Comparison of ENCODE assay signal across 8 mouse cellular contexts in the genomic region with DNA sequence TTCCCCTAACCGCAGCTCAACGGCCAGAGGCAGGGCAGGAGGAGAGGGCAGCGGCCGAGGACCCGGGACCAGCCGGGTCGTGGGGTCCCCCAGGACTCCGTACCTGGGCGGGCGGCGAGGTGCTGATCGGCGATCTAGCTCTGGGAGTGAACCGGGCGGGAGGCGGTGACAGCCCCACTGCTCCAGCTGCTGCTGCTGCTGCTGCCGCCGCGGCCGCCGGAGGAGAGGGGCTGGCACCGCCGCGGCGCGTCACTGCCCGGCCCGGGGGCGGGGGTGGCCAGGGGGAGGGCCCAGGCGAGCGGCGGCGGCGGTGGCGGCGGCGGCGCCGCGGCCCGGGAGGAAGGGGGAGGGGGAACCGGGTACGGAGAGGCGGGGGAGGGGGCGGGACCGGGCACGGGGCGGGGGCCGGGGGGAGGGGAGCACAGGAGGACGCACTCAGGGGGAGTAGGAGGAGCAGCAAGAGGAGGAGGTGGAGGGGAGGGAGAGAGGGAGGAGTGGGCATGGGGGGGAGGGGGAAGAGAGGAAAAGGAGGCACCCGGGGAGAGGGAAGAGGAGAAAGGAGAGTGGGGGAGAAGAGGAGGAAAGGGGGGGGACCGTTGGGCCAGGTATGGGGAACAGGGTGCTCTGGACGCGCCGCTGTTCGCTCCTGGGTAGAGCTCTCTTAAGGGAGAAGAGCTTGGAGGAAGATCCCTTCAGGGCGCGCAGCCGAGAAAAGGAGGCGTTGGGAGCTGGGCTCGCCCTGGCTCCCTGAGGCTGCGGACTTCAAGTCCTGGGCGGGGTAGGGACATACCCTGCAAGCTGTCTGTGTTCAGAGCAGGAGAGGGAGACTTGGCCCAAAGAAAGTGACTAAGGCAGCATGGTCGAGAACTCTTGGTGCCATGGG. TPM values are rescaled to one million over a fixed set of nuclear protein-coding genes. Genes with fewer than 3 reads are reported as not detected.
DNase-seq lines count a peak whose midpoint lies in the region; ATAC-seq lines count a peak whose summit lies in the region.

No protein-coding gene starts in this region.

- H3K9ac ChIP-seq in hindbrain, embryonic 13.5 days, result peak overlapping the region; percentile 98

- peak; percentile 29 for DNase-seq in MN1 (ENCODE audit: low spot score)
- peak; percentile 49 for DNase-seq in c-Kit-positive CD71-negative TER-119-negative erythroid progenitor cells, embryonic 14.5 days (ENCODE audit: low read depth)
- peak; percentile 43 to 44 for DNase-seq in frontal cortex, postnatal 10 days (ENCODE audit: low spot score in 2 of 2)
- DNase-seq in left cerebral cortex, adult 8-10 months (ENCODE audit: low spot score in 2 of 2), result peak; percentile 39 to 68
- peak; percentile 47 to 51 for DNase-seq in right cerebral cortex, adult 2 months (ENCODE audit: low spot score in 2 of 2)
- DNase-seq in urinary bladder, postnatal 36 days (ENCODE audit: low spot score in 2 of 2), result peak; percentile 47 to 62

- H3K36me3 ChIP-seq in hindbrain, embryonic 13.5 days, result no peaks in the 10 kb centered on the region
- H3K36me3 ChIP-seq in megakaryocyte, embryonic 14.5 days (replicated peaks; ENCODE audit: low read length), result peaks cover 66% of the 10 kb centered on the region

- under 1% methylated on average over 48 of the region's 64 CpGs for WGBS in hindbrain, embryonic 13.5 days

- H3K4me3 ChIP-seq in hindbrain, embryonic 13.5 days, result peak overlapping the region; percentile 95
- H3K4me3 ChIP-seq in megakaryocyte, embryonic 14.5 days (replicated peaks), result peak overlapping the region; percentile 92

- no peaks in the 10 kb centered on the region for H3K27me3 ChIP-seq in hindbrain, embryonic 13.5 days
- no peaks in the 10 kb centered on the region for H3K27me3 ChIP-seq in megakaryocyte, embryonic 14.5 days (replicated peaks)

- H3K4me2 ChIP-seq in hindbrain, embryonic 13.5 days, result peak overlapping the region; percentile 95

- ATAC-seq in hindbrain, embryonic 13.5 days (ENCODE audit: low FRiP score), result peak; percentile 69

- H3K27ac ChIP-seq in hindbrain, embryonic 13.5 days, result peak overlapping the region; percentile 99

- peaks cover 45% of the 10 kb centered on the region for H3K4me1 ChIP-seq in hindbrain, embryonic 13.5 days (replicated peaks)
- peaks cover 92% of the 10 kb centered on the region for H3K4me1 ChIP-seq in megakaryocyte, embryonic 14.5 days

- no peaks in the 10 kb centered on the region for H3K9me3 ChIP-seq in hindbrain, embryonic 13.5 days
- no peaks in the 10 kb centered on the region for H3K9me3 ChIP-seq in megakaryocyte, embryonic 14.5 days

RNA-seq across cellular contexts. Expression of a gene that starts 48.1 kb away (rescaled TPM):
- polyA plus RNA-seq in hindbrain, embryonic 13.5 days (2015; fragmentation: Nextera tagmentation; extraction: Ambion mirVana), result not detected in 2 replicates
- not detected for total RNA-seq in left cerebral cortex, adult 8-10 months (2022)
- polyA plus RNA-seq in megakaryocyte, embryonic 14.5 days (2012; ENCODE audit: insufficient read depth, low replicate concordance), result 0.54 TPM in 1 of 2 replicates, not detected in the other

Comparison
In these comparisons a context has a peak if more than half of its experiments do, and no peak if none do; other contexts are left out.
1. Peak in every context shown above with its lines: DNase-seq, ATAC-seq, H3K4me3 ChIP-seq and H3K27ac ChIP-seq.